Mouse (Mus musculus) skeletal muscle tissue, adult 2 months (tissue): ENCODE measurements around the gene Hdac7.
A peak's percentile ranks its signal among the peaks of the same experiment; 100 is the strongest.

Source experiments
- DNase-seq: peaks from one replicate; pipeline ENCODE4 v3.0.0-alpha.2; 2012; ENCODE audit warnings: low read depth, low spot score

Gene Hdac7

GRCm38 (mm10) chr15:97744930-97745329 lies 99.4 kb downstream of the Hdac7 start:
- DNase-seq = peak; percentile 55

GRCm38 (mm10) chr15:97743961-97744525 lies 100.3 kb downstream of the Hdac7 start:
- no peak for DNase-seq

- DNase-seq = no peak
Measured at GRCm38 (mm10) chr15:97743210-97743609, 101.1 kb downstream of the Hdac7 start.
